Mouse (Mus musculus) neural tube, embryonic 14.5 days (tissue): Measurements from ENCODE around the gene Tac1. TPM values are rescaled to one million over a fixed set of nuclear protein-coding genes. Genes with fewer than 3 reads are reported as not detected.
"Not testable (repeated sequence)": the region's sequence is repeated elsewhere in the genome, so short reads cannot be mapped to it uniquely, and the experiment has no call there.

Experiments
- ATAC-seq: fragments of 200-750 bp; cut with Nextera tagmentation; 2 replicates; pipeline ENCODE4 v1.8.0; 2017; ENCODE audit warnings: low read depth, mild to moderate bottlenecking, moderate TSS enrichment, moderate library complexity
- H3K27ac ChIP-seq: fragments of 300-500 bp; sonication (generic); 2 replicates; pipeline ENCODE4 v1.5.1; 2014; ENCODE audit warnings: low read depth, mild to moderate bottlenecking, control low read depth, low read length, moderate library complexity, mixed read lengths
- H3K27me3 ChIP-seq: fragments of 300-500 bp; sonication (generic); 2 replicates; pipeline ENCODE4 v1.6.1; 2014; ENCODE audit warnings: low read length; ENCODE audit not compliant: control insufficient read depth, insufficient read depth
- H3K36me3 ChIP-seq: fragments of 300-500 bp; sonication (generic); 2 replicates; pipeline ENCODE4 v1.6.1; 2014; ENCODE audit warnings: low read length, mixed read lengths; ENCODE audit not compliant: control insufficient read depth, insufficient read depth
- H3K4me1 ChIP-seq: fragments of 300-500 bp; sonication (generic); 2 replicates; pipeline ENCODE4 v1.6.1; 2014; ENCODE audit warnings: low read length; ENCODE audit not compliant: control insufficient read depth, insufficient read depth
- H3K4me2 ChIP-seq: fragments of 300-500 bp; sonication (generic); 2 replicates; pipeline ENCODE4 v1.6.1; 2014; ENCODE audit warnings: mild to moderate bottlenecking, low read depth, low read length, control low read depth
- H3K4me3 ChIP-seq: fragments of 300-500 bp; sonication (generic); 2 replicates; pipeline ENCODE4 v1.5.1; 2014; ENCODE audit warnings: low read depth, low read length, control low read depth, mixed read lengths
- H3K9ac ChIP-seq: fragments of 300-500 bp; sonication (generic); replicated peaks from 2 replicates; pipeline ENCODE4 v1.6.1; 2014; ENCODE audit warnings: low read depth, mild to moderate bottlenecking, control low read depth, low read length, mixed read lengths
- H3K9me3 ChIP-seq: fragments of 300-500 bp; sonication (generic); 2 replicates; pipeline ENCODE4 v1.6.1; 2016; ENCODE audit warnings: low read length; ENCODE audit not compliant: control insufficient read depth
- WGBS: fragments of 180-500 bp; shearing (Covaris S2); extraction: QIAGEN DNeasy Blood & Tissue Kit; methylation state at CpG from one replicate; pipeline ENCODE4 v1.1.7; 2014; 5-methylcytosine and 5-hydroxymethylcytosine counted together
- polyA plus RNA-seq: library from polyadenylated mRNA; unstranded; fragments of >200 nt; fragmentation: Nextera tagmentation; extraction: Ambion mirVana; gene quantifications from 2 replicates; pipeline ENCODE4 v1.2.1, GENCODE M21; 2014

Tac1 gene
- 242 and 302 TPM in 2 replicates for polyA plus RNA-seq

DNA sequence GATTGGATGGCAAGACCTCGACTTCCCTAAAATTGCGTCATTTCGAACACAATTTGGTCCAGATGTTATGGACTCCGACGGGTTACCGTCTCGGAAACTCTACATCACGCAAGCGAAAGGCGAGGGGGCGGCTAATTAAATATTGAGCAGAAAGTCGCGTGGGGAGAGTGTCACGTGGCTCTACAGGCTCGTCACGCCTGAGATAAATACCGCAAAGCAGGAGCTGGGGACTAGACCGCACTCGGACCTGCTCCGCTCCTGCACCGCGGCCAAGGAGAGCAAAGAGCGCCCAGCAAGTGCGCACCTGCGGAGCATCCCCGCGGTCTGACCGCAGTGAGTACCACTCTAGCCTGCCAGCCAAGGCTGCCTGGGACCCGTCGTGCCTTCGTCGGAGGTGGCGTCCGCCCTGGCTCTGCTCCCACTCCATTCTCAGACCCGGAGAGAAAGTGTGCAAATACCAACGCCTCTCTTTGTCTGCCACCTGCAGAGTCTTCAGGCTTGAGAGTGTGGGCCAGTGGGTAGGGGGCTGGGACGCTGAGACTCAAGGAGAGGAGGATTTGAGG lies at the start of gene Tac1:
Gene Tac1, plus strand, starts transcription at position 51 of the 563 bp plus-strand sequence.
- peak; percentile 80 for ATAC-seq
- H3K4me1 ChIP-seq = peaks cover 8% of the 10 kb centered on the region; the same call in 1 of the 2 replicates
- no peaks in the 10 kb centered on the region for H3K9me3 ChIP-seq
- peaks cover 23% of the 10 kb centered on the region for H3K27me3 ChIP-seq
- peak within 1 kb of the TSS; percentile 73 for H3K4me2 ChIP-seq
- peak within 1 kb of the TSS; percentile 37 for H3K4me3 ChIP-seq
- peak within 1 kb of the TSS; percentile 37 for H3K9ac ChIP-seq
- no peaks in the 10 kb centered on the region for H3K36me3 ChIP-seq
- 2% methylated on average over 37 of the region's 37 CpGs for whole genome bisulfite sequencing
- no peak within 1 kb of the TSS for H3K27ac ChIP-seq

DNA sequence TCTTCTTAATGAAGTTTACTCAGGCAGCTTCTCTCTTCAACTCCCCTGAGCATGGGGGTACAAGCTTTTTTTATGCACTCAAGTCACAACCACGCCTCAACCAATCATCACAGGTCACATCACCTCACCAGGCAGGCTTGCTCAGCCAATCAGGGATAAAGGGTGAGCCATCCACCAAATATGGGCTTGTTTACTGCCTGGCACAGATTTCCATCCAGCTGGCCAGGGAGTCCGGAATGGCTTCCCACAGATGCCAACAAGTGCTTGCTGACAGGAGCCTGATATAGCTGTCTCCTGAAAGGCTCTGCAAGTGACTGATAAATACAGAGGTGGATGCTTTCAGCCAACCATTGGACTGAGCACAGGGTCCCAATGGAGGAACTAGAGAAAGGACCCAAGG lies 11.2 kb upstream of the Tac1 start:
- H3K9me3 ChIP-seq, H3K27me3 ChIP-seq, H3K36me3 ChIP-seq, H3K4me2 ChIP-seq, H3K4me3 ChIP-seq, H3K4me1 ChIP-seq, H3K9ac ChIP-seq, H3K27ac ChIP-seq, ATAC-seq: not testable (repeated sequence)
- 85% methylated on average over 2 of the region's 2 CpGs for WGBS

DNA sequence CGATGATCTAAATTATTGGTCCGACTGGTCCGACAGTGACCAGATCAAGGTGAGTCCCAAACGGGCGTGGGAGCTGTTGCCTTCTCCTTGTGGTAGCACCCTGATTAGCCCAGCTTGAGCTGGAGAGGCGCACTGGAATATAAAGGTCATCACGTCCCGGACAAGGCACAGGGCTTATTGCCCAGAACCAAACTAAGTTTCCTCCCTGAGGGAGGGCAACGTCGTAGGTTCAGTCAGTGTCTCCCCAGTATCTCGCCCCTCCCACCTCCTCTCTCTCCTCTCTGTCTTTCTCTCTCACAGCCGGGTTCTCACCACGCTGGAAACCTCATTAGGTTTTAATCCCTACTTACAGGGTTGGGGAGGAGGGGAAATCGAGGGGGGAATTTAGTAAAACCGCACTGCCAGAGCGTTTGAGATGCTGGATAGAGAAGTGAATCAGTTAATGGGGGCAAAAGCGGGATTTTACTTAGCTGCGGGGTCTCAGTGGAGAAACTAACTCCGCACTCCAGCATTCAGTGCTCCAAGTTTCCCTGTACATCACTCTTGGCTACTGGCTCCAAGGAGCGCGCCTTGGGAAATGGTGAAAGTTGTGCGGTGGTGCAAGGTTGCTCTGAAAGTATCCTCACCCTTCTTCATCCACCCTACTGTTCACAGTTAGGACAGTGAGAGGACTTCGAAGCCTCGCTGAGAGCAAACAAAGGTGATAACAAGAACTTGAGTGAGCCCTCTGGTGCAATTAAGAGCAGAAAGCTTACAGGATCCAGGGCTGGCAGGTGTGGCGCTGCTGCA lies 1.2 kb downstream of the Tac1 start:
- 2% methylated on average over 25 of the region's 25 CpGs for WGBS
- Histone ChIP-seq H3K27ac (no peak overlapping the region), H3K4me2 (peak overlapping the region; percentile 73), H3K36me3 (no peaks in the 10 kb centered on the region), H3K9ac (peak overlapping the region; percentile 21; the same call in 1 of the 2 replicates), H3K4me3 (peak overlapping the region; percentile 37), H3K9me3 (no peaks in the 10 kb centered on the region), H3K4me1 (peaks cover 8% of the 10 kb centered on the region; the same call in 1 of the 2 replicates), H3K27me3 (peaks cover 23% of the 10 kb centered on the region)
- peak; percentile 29 for ATAC-seq

DNA sequence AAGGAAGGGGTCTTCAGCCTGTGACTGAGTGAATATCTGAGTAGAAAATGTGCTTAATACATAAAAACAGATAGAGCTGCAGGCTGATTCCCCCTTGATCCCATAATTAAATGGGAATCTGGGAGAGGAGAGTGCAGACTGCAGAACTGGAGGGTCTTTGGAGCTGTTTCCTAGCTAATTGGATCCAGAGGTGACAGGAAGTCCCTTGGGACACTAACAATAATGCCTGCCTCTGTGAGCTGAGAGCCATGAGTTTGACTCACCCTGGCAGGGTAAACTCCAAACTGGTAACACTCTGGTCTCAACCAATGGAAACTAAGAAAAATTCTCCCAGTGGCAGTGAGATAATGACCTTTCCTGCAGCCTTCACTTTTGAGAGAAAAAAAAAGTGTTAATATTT lies 3.5 kb downstream of the Tac1 start:
- Histone ChIP-seq H3K4me3 (no peak overlapping the region), H3K27ac (no peak overlapping the region), H3K9me3 (no peaks in the 10 kb centered on the region), H3K27me3 (peaks cover 23% of the 10 kb centered on the region), H3K9ac (no peak overlapping the region), H3K36me3 (no peaks in the 10 kb centered on the region), H3K4me1 (peaks cover 8% of the 10 kb centered on the region; the same call in 1 of the 2 replicates), H3K4me2 (no peak overlapping the region)
- no peak for ATAC-seq

DNA sequence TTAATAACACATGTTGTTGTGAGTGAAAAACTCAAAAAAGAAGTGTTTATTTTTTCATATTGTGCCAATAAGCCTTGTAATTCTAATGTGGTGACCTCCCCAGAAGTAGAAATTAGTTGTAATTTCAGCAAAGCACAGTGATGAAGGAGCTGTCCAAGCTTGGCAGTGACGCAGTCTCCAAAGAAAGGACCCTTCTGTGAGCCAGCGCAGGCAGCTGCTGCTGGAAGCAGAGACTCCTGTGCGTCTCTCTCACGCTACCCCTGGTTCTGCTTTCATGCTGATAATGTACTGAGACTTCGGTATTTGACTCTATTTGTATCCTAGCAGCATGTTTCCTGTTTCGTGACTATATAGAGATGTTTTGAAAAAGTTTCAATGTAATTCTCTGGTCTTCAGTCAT lies 7.8 kb downstream of the Tac1 start:
- H3K4me3 ChIP-seq = no peak overlapping the region
- H3K9ac ChIP-seq = no peak overlapping the region
- H3K27me3 ChIP-seq = no peaks in the 10 kb centered on the region
- no peaks in the 10 kb centered on the region for H3K9me3 ChIP-seq
- no peak overlapping the region for H3K27ac ChIP-seq
- 53% methylated on average over 6 of the region's 6 CpGs for WGBS
- 0 out of 2 replicates have a peak, but pooled peaks have one; percentile 52 for ATAC-seq
- H3K4me2 ChIP-seq = no peak overlapping the region
- no peaks in the 10 kb centered on the region for H3K36me3 ChIP-seq
- no peaks in the 10 kb centered on the region for H3K4me1 ChIP-seq

DNA sequence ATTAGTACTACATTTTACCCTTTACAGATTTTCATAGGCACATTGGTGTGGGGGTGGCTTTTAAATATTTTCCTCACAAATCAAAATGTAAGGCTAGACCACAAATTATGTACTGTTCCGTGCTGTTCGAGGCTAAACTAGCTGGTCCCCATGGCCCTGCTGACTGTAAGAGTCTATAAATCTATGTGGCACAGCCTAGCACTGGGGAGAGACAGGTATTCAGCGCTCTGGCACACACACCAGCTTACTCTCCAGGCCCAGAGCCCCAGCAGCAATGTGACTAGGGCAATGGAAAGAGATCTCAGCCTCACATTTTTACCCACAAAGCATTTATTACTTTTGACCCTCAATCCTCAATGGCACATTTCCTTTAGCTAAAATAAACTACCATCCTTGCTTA lies 9.9 kb downstream of the Tac1 start:
- WGBS = 71% methylated on average over 3 of the region's 3 CpGs
- no peak overlapping the region for H3K9ac ChIP-seq
- no peaks in the 10 kb centered on the region for H3K4me1 ChIP-seq
- no peak overlapping the region for H3K4me3 ChIP-seq
- no peaks in the 10 kb centered on the region for H3K27me3 ChIP-seq
- no peaks in the 10 kb centered on the region for H3K9me3 ChIP-seq
- no peak overlapping the region for H3K27ac ChIP-seq
- no peaks in the 10 kb centered on the region for H3K36me3 ChIP-seq
- peak; percentile 73 for ATAC-seq
- no peak overlapping the region for H3K4me2 ChIP-seq

DNA sequence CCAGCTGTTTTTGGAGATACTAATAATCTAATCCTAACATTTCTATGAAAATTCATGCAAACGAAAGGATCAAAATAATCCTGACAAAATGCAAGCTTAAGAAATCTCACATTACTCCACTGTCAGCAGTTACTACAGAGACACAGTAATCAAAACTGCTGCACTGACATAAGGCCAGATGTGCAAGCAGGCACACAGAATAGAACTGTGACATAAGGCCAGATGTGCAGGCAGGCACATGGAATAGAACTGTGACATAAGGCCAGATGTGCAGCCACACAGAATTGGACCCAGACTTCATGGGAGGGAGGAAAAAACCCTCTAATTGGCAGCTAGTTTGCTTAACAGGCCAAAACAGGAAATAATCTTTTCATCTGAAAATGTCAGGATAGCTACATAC lies 16.5 kb downstream of the Tac1 start:
- Histone ChIP-seq H3K4me2 (no peak overlapping the region), H3K27ac (no peak overlapping the region), H3K27me3 (no peaks in the 10 kb centered on the region), H3K4me1 (no peaks in the 10 kb centered on the region), H3K4me3 (no peak overlapping the region), H3K9me3 (no peaks in the 10 kb centered on the region), H3K9ac (no peak overlapping the region), H3K36me3 (no peaks in the 10 kb centered on the region)
- 83% methylated on average over 1 of the region's 1 CpGs for WGBS
- no peak; the same call in 1 of the 2 replicates for ATAC-seq

DNA sequence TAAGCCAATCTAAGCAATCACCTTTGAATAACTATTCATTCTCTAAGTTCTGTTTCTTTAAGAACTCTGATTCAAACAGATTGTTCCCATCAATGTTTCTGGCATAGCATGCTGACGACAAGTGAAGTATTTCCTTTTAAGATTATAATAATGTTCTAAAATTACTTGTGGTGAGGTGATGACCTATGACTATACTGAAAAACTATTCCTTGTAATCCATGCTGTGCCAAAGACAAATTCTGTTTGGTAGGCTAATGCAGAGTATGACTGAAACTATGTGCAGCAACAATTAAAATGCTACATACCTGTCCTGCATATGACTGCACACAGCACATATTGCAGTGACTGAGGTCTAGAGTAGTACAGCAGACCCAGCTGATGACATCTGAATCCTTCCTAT lies 23.4 kb downstream of the Tac1 start:
- no peak overlapping the region for H3K27ac ChIP-seq

DNA sequence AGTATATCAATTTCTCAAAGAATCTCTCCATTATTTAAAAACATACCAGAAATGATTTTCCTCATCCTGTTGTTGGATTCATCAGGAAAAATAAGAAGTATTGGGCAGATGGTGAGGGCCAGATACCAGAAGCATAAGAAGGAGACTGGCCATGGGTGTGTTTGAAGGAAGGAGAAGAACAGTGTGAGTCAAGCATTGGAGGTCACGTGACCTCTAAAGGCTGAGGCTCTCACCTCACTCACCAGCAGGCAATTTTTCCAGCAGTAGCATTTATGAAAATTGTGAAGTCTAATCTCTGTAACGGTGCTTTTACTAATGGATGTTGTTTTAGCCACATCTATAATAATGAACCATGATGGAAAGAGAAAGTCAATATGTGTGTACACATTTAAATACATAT lies 39.8 kb downstream of the Tac1 start:
- 88% methylated on average over 2 of the region's 2 CpGs for WGBS

More for the DNA sequence above, 23.4 kb downstream of the Tac1 start:
- Histone ChIP-seq H3K9me3 (no peaks in the 10 kb centered on the region), H3K4me1 (no peaks in the 10 kb centered on the region), H3K4me3 (no peak overlapping the region), H3K27me3 (no peaks in the 10 kb centered on the region), H3K9ac (no peak overlapping the region), H3K36me3 (no peaks in the 10 kb centered on the region), H3K4me2 (no peak overlapping the region)
- ATAC-seq = no peak
- WGBS = 93% methylated on average over 1 of the region's 1 CpGs

More for the DNA sequence above, 39.8 kb downstream of the Tac1 start:
- Histone ChIP-seq H3K4me3 (no peak overlapping the region), H3K4me2 (no peak overlapping the region), H3K27ac (no peak overlapping the region), H3K27me3 (no peaks in the 10 kb centered on the region), H3K9ac (no peak overlapping the region), H3K9me3 (no peaks in the 10 kb centered on the region), H3K4me1 (no peaks in the 10 kb centered on the region), H3K36me3 (no peaks in the 10 kb centered on the region)
- ATAC-seq = no peak
